25 mouse cellular contexts compared by ENCODE assay signal in the genomic region with DNA sequence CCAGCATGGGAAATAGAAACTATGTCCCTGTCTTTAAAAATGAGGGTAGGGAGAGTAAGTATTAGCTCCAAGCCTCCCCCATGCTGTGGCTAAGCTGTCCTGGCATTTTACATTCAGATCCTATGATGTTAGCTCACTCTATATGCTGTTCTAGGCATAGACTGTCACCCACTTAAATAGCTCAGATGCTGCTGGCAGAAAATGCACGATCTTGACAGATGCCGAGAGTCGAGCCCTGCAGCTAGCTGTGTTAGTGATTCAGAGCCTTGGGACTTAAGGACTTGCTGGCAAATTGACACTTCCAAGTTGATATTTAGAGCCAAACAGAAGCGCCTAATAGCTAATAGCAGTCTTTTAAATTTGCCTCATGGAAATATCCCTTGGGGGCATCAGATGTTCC.
DNase-seq lines count a peak whose midpoint lies in the region; ATAC-seq and TF ChIP-seq lines count a peak whose summit lies in the region.
"Had no signal": no experiment of that assay in that cellular context is flagged by ENCODE, and none has a peak within 500 bp of the region (broad histone marks: within the 10 kb centered on the region; RNA-seq: fewer than 3 reads in every experiment).

No protein-coding gene starts in this region.

- no peak overlapping the region for H3K27ac ChIP-seq in midbrain, postnatal 0 days (ENCODE audit: low read depth, low read length)
- no peak overlapping the region for H3K27ac ChIP-seq in midbrain, embryonic 15.5 days
- no peak overlapping the region for H3K27ac ChIP-seq in heart, embryonic 12.5 days (ENCODE audit: poor library complexity, severe bottlenecking)
- H3K27ac ChIP-seq: forebrain, embryonic 12.5 days; heart, embryonic 13.5 days; limb, embryonic 12.5 days; liver, embryonic 12.5 days; stomach, embryonic 15.5 days had no signal

- no peaks in the 10 kb centered on the region for H3K4me1 ChIP-seq in midbrain, postnatal 0 days (ENCODE audit: insufficient read depth, low read length)
- no peaks in the 10 kb centered on the region for H3K4me1 ChIP-seq in midbrain, embryonic 15.5 days
- no peaks in the 10 kb centered on the region for H3K4me1 ChIP-seq in heart, embryonic 12.5 days (replicated peaks)
- H3K4me1 ChIP-seq: forebrain, embryonic 12.5 days; heart, embryonic 13.5 days; limb, embryonic 12.5 days; liver, embryonic 12.5 days; megakaryocyte, embryonic 14.5 days; stomach, embryonic 15.5 days had no signal

- peak; percentile 92 for ATAC-seq in frontal cortex, adult (ENCODE audit: low TSS enrichment)
- no peak for ATAC-seq in midbrain, postnatal 0 days (ENCODE audit: low FRiP score)
- no peak for ATAC-seq in midbrain, embryonic 15.5 days (replicated peaks)
- no peak for ATAC-seq in heart, embryonic 12.5 days (ENCODE audit: insufficient number of reproducible peaks, low FRiP score)
- ATAC-seq: activated CD4-positive, CD25-positive, alpha-beta regulatory T cell, adult 4 months; liver, embryonic 12.5 days had no signal

- intact Hi-C loops in left cerebral cortex, postnatal 25 days (cut with DNase I): loop anchor here (2.0 kb wide), 2 partner anchors 95 to 127 kb away; no protein-coding TSS in a partner anchor

- H3K9ac ChIP-seq in midbrain, postnatal 0 days (replicated peaks; ENCODE audit: low read length, poor library complexity, severe bottlenecking): no peak overlapping the region
- H3K9ac ChIP-seq in midbrain, embryonic 15.5 days: no peak overlapping the region
- H3K9ac ChIP-seq in heart, embryonic 12.5 days: no peak overlapping the region
- H3K9ac ChIP-seq: forebrain, embryonic 12.5 days; heart, embryonic 13.5 days; limb, embryonic 12.5 days; liver, embryonic 12.5 days; stomach, embryonic 15.5 days had no signal

- H3K27me3 ChIP-seq in midbrain, postnatal 0 days (ENCODE audit: insufficient read depth, low read length): no peaks in the 10 kb centered on the region
- no peaks in the 10 kb centered on the region for H3K27me3 ChIP-seq in midbrain, embryonic 15.5 days (replicated peaks)
- H3K27me3 ChIP-seq in heart, embryonic 12.5 days (replicated peaks): no peaks in the 10 kb centered on the region
- H3K27me3 ChIP-seq: forebrain, embryonic 12.5 days; heart, embryonic 13.5 days; limb, embryonic 12.5 days; liver, embryonic 12.5 days; megakaryocyte, embryonic 14.5 days; stomach, embryonic 15.5 days had no signal

- H3K9me3 ChIP-seq in midbrain, postnatal 0 days (ENCODE audit: low read length): no peaks in the 10 kb centered on the region
- H3K9me3 ChIP-seq in midbrain, embryonic 15.5 days: no peaks in the 10 kb centered on the region
- peaks cover 3% of the 10 kb centered on the region; the same call in 1 of the 2 replicates for H3K9me3 ChIP-seq in heart, embryonic 12.5 days (replicated peaks)
- H3K9me3 ChIP-seq: forebrain, embryonic 12.5 days; limb, embryonic 12.5 days; stomach, embryonic 15.5 days had no signal

- TF ChIP-seq CTCF in midbrain, postnatal 0 days (IDR thresholded peaks at IDR 0.05): no peak

- 50% methylated on average over 4 of the region's 4 CpGs for WGBS in midbrain, postnatal 0 days
- 60% methylated on average over 4 of the region's 4 CpGs for WGBS in midbrain, embryonic 15.5 days
- 75% methylated on average over 4 of the region's 4 CpGs for WGBS in heart, embryonic 12.5 days

- no peak overlapping the region for H3K4me3 ChIP-seq in midbrain, postnatal 0 days (ENCODE audit: low read depth, low read length)
- H3K4me3 ChIP-seq in midbrain, embryonic 15.5 days: no peak overlapping the region
- no peak overlapping the region for H3K4me3 ChIP-seq in heart, embryonic 12.5 days
- H3K4me3 ChIP-seq: forebrain, embryonic 12.5 days; heart, embryonic 13.5 days; limb, embryonic 12.5 days; liver, embryonic 12.5 days; megakaryocyte, embryonic 14.5 days; stomach, embryonic 15.5 days had no signal

- DNase-seq in frontal cortex, postnatal 25 days (ENCODE audit: low spot score in 2 of 2): no peak
- peak; percentile 22 for DNase-seq in midbrain, postnatal 0 days (ENCODE audit: low spot score)
- DNase-seq in left cerebral cortex, postnatal 25 days (ENCODE audit: low spot score in 2 of 2): peak; percentile 58 to 91
- peak; percentile 81 for DNase-seq in telencephalon, adult 2 months (ENCODE audit: low read depth, low spot score)
- DNase-seq in kidney, adult 18-20 months: no peak
- DNase-seq: adrenal gland, postnatal 14 days; cerebellum, adult 18-20 months; cerebellum, postnatal 36 days; gastrocnemius, postnatal 10 days; heart, adult 11 months; kidney, adult 8-10 months; kidney, postnatal 14 days; lung, adult 2 months; thymus, adult 2 months had no signal

- H3K4me2 ChIP-seq in midbrain, postnatal 0 days (ENCODE audit: low read depth, low read length, poor library complexity, severe bottlenecking): no peak overlapping the region
- no peak overlapping the region for H3K4me2 ChIP-seq in midbrain, embryonic 15.5 days
- no peak overlapping the region for H3K4me2 ChIP-seq in heart, embryonic 12.5 days
- H3K4me2 ChIP-seq: forebrain, embryonic 12.5 days; heart, embryonic 13.5 days; limb, embryonic 12.5 days; liver, embryonic 12.5 days; stomach, embryonic 15.5 days had no signal

- H3K36me3 ChIP-seq in midbrain, postnatal 0 days (ENCODE audit: insufficient read depth, low read length): no peaks in the 10 kb centered on the region
- H3K36me3 ChIP-seq in midbrain, embryonic 15.5 days (replicated peaks): no peaks in the 10 kb centered on the region
- H3K36me3 ChIP-seq in heart, embryonic 12.5 days: no peaks in the 10 kb centered on the region
- H3K36me3 ChIP-seq: forebrain, embryonic 12.5 days; G1E; heart, embryonic 13.5 days; limb, embryonic 12.5 days; liver, embryonic 12.5 days; stomach, embryonic 15.5 days had no signal

Comparison
In these comparisons a context has a peak if more than half of its experiments do, and no peak if none do; other contexts are left out.
1. DNase-seq: peak in midbrain, postnatal 0 days (single experiment), left cerebral cortex, postnatal 25 days (2 of 2) and telencephalon, adult 2 months (single experiment); none in frontal cortex, postnatal 25 days (0 of 2) and kidney, adult 18-20 months (single experiment).